Mouse (Mus musculus) thymus, adult 2 months (tissue): ENCODE measurements around the gene Slc29a2. TPM values are rescaled to one million over a fixed set of nuclear protein-coding genes. Genes with fewer than 3 reads are reported as not detected.

Source experiments
- DNase-seq: peaks from one replicate; pipeline ENCODE4 v3.0.0; 2021
- H3K27ac ChIP-seq: fragments of 200-500 bp; 2 replicates; pipeline ENCODE4 v1.5.1; 2012; ENCODE audit warnings: low read length, control low read depth; ENCODE audit not compliant: control insufficient read depth, insufficient read depth
- H3K27me3 ChIP-seq: fragments of 200-500 bp; 2 replicates; pipeline ENCODE4 v1.6.1; 2012; ENCODE audit warnings: mild to moderate bottlenecking, low read length, moderate library complexity, mixed read lengths; ENCODE audit not compliant: control insufficient read depth, insufficient read depth
- H3K36me3 ChIP-seq: fragments of 200-500 bp; 2 replicates; pipeline ENCODE4 v1.6.1; 2012; ENCODE audit warnings: mild to moderate bottlenecking, low read length, moderate library complexity; ENCODE audit not compliant: control insufficient read depth, insufficient read depth
- H3K4me1 ChIP-seq: fragments of 200-500 bp; replicated peaks from 2 replicates; pipeline ENCODE4 v1.6.1; 2012; ENCODE audit warnings: low read length; ENCODE audit not compliant: control insufficient read depth, insufficient read depth
- H3K4me3 ChIP-seq: fragments of 200-500 bp; 2 replicates; pipeline ENCODE4 v1.5.1; 2012; ENCODE audit warnings: mild to moderate bottlenecking, low read length, control low read depth, moderate library complexity; ENCODE audit not compliant: control insufficient read depth, insufficient read depth
- CTCF ChIP-seq: fragments of 200-500 bp; IDR thresholded peaks from 2 replicates; pipeline ENCODE4 v1.5.1; 2012; ENCODE audit warnings: mild to moderate bottlenecking, control low read depth, low read length, moderate library complexity, borderline replicate concordance; ENCODE audit not compliant: control insufficient read depth, poor library complexity, insufficient read depth; ENCODE audit errors: extremely low read depth
- POLR2A ChIP-seq: fragments of 200-500 bp; IDR thresholded peaks from 2 replicates; pipeline ENCODE4 v1.6.1; 2012; ENCODE audit warnings: mild to moderate bottlenecking, low read length, control low read depth, moderate library complexity; ENCODE audit not compliant: control insufficient read depth, poor library complexity, insufficient read depth; ENCODE audit errors: extremely low read depth
- WGBS: fragments of 180-500 bp; shearing (Covaris S2); methylation state at CpG from one replicate; pipeline ENCODE4 v1.1.7; 2018; 5-methylcytosine and 5-hydroxymethylcytosine counted together
- polyA plus RNA-seq: library from polyadenylated mRNA; depleted of rRNA; stranded (reverse); fragments of >200 nt; gene quantifications from 2 replicates; pipeline ENCODE4 v1.2.3, GENCODE M21; 2012; rRNA removed

Gene Slc29a2
- polyA plus RNA-seq = 12.7 and 14.6 TPM in 2 replicates

DNA sequence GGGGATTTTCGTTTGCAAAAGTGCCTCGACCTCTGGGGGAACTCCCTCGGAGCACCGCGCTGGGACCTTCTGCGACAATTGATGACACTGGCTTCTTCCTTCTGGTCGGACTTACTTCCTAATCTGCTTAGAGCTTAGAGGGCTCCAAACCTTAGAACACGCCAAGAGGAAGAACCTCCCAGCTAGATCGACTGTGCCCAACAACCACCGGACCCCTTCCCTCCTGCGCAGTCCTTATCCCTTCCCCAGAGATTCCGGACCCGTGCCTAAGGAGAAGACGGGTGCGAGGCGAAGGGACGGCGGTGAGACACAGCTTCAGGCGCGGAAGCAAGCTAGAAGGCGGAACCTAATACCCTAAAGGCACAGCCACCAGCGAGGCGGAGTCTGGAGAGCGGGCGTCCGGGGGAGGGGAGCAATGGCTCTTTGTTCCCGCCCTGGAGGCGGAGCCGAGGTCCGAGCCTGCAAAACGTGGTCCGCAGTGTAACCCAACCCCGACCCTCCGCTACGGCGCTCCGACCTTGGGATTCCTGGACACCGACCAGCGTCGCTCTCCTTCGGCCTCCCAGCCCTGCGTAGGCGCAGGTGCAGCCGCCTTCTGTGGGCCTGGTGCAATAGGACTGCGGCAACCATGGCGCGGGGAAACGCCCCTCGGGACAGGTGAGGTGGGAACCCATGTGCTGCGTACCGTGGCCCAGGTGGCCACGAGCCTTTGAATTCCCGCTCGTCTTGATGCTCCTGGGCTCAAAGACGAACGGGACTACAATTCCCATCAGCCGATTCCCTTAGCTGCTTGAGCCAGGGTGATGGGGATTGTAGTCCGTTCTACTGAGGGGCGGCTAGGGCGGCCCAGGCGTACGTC is at the start of gene Slc29a2:
Slc29a2 (plus strand) TSS at position 240 of the 859 bp plus-strand sequence.
- TF ChIP-seq POLR2A = peak; percentile 43; the same call in 1 of the 2 replicates
- TF ChIP-seq CTCF = 0 out of 2 replicates have a peak, but pooled peaks have one; percentile 38
- Histone ChIP-seq H3K36me3 (no peaks in the 10 kb centered on the region), H3K4me3 (peak within 1 kb of the TSS; percentile 53), H3K27me3 (no peaks in the 10 kb centered on the region), H3K4me1 (peaks cover 9% of the 10 kb centered on the region), H3K27ac (peak within 1 kb of the TSS; percentile 14)
- under 1% methylated on average over 62 of the region's 62 CpGs for WGBS
- peak; percentile 85 for DNase-seq

GRCm38 (mm10) chr19:4981767-4982166 is 41.9 kb upstream of the Slc29a2 start:
- no peaks in the 10 kb centered on the region for H3K27me3 ChIP-seq
- DNase-seq = peak; percentile 40
- no peak for TF ChIP-seq CTCF
- no peak for TF ChIP-seq POLR2A
- no peak overlapping the region for H3K4me3 ChIP-seq
- H3K4me1 ChIP-seq = peaks cover 12% of the 10 kb centered on the region
- no peak overlapping the region for H3K27ac ChIP-seq
- no peaks in the 10 kb centered on the region for H3K36me3 ChIP-seq

GRCm38 (mm10) chr19:4989013-4989412 is 34.6 kb upstream of the Slc29a2 start:
- no peak overlapping the region for H3K4me3 ChIP-seq
- 5% methylated on average over 13 of the region's 13 CpGs for WGBS
- TF ChIP-seq POLR2A (no peak), CTCF (peak; percentile 39; the same call in 1 of the 2 replicates)
- H3K27me3 ChIP-seq = no peaks in the 10 kb centered on the region; the same call in 1 of the 2 replicates
- peak; percentile 89 for DNase-seq
- no peaks in the 10 kb centered on the region for H3K36me3 ChIP-seq
- no peaks in the 10 kb centered on the region; the same call in 1 of the 2 replicates for H3K4me1 ChIP-seq
- no peak overlapping the region for H3K27ac ChIP-seq

DNA sequence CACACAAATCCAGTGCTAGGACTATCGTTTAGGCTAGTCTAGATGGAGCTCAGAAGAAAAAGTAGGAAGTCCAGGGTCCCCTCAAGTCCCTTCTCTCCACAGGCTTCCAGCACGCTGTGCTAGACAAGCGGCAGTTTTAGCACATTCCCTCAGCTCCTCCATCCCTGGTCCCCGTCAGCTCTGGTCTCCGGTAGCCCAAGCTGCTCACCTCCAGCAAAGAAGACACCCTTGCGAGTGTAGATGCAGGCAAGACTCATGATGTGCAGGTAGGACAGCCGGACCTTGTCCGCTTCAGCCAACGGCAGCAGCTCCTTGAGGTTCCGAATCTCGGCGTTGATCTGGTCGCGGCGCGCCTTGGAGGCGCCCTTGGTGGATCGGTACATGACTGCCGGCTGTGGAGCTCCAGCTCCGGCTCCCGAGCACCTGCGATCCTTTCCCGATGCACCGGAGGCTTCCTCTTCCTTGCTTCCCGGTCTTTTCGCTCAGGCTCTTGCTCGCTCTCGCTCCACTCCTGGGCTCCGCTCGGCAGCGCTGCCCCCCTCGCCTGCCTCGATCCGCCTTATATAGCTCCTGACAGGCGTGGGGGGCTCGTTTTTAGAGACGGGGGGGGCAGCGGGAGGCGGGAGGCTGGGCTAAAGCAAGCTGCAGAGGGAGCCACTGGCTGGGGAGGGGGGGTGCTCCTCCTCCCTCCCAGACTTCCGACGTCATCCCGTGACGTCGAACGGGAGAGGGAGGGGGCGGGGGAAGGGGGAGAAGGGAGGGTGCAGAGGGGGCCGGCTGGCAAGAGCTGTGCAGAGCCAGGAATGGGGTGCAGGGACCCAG is 34.0 kb upstream of the Slc29a2 start:
- Histone ChIP-seq H3K4me1 (no peaks in the 10 kb centered on the region; the same call in 1 of the 2 replicates), H3K36me3 (no peaks in the 10 kb centered on the region), H3K27me3 (no peaks in the 10 kb centered on the region; the same call in 1 of the 2 replicates), H3K27ac (no peak overlapping the region), H3K4me3 (no peak overlapping the region)
- TF ChIP-seq POLR2A = no peak
- DNase-seq = no peak
- 28% methylated on average over 47 of the region's 47 CpGs for WGBS

DNA sequence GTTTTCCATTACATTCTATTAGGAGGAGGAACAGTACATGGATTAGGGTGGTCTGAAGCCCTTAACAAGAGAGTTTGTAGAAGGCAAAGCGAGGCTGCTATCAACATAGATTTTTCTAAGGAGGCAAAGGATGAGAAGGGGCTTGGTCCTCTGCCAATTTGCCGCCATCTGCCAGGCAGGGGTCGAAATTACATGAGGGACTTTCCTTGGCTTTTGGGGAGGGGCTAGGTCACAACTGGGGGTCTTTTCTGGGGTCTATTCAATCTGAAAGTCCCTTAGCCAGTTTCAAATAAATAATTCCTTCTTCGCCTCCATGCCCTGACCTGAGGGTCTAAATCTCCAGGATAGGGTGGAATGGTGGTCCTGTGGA is 33.4 kb upstream of the Slc29a2 start, which contains the start of gene Npas4:
Npas4 (minus strand) TSS at position 61 of the 370 bp plus-strand sequence.
- Histone ChIP-seq H3K36me3 (no peaks in the 10 kb centered on the region), H3K27ac (no peak within 1 kb of the TSS), H3K4me1 (no peaks in the 10 kb centered on the region; the same call in 1 of the 2 replicates), H3K4me3 (no peak within 1 kb of the TSS), H3K27me3 (no peaks in the 10 kb centered on the region; the same call in 1 of the 2 replicates)
- TF ChIP-seq CTCF = no peak
- TF ChIP-seq POLR2A = no peak
- 37% methylated on average over 4 of the region's 4 CpGs for WGBS
- no peak for DNase-seq

DNA sequence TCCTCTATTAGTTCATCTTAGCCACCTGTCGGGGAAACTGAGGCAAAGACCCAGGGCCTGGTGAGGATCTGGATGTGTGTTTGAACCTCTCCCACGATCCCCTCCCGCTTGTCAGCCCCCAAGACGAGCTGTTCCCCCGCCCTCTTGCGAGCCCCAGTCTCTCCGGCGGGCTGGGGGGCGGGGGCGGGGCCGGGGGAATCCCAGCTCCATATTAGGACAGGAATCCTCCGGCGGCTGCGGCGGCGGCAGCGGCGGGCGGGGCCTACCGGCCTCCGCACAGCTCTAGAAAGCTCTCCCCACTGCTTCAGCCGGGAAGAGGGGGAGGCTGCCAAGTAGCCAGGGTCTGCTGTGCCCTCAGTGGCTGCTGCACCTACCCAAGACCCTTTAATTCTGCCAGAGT is 32.9 kb upstream of the Slc29a2 start:
- no peaks in the 10 kb centered on the region for H3K36me3 ChIP-seq
- H3K27ac ChIP-seq = no peak overlapping the region
- TF ChIP-seq CTCF (no peak), POLR2A (no peak)
- H3K27me3 ChIP-seq = no peaks in the 10 kb centered on the region; the same call in 1 of the 2 replicates
- whole genome bisulfite sequencing = 5% methylated on average over 22 of the region's 22 CpGs
- H3K4me3 ChIP-seq = no peak overlapping the region
- H3K4me1 ChIP-seq = no peaks in the 10 kb centered on the region; the same call in 1 of the 2 replicates
- no peak for DNase-seq
